Mouse (Mus musculus): ENCODE measurements around the gene Magi1.

DNA sequence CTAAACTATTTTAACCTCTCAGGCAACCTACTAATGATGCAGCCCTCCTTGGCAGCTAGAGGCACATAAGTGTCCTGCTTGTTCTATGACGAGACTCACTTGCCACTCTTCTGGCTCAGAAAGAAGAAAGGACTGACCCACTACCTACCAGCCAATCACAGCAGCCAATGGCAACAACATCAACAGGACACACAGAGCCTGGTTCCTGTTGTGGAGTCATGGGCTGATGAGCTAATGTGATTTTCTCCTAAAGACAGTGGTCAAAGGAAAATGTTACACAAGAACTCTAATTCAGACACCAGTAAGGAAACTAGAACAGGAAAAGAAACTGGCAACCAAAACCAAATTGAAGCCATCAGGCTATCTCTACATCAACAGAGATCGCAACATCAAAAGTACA, 124.5 kb downstream of the Magi1 start:
- TF ChIP-seq POLR2A (IDR thresholded peaks at IDR 0.05; ENCODE audit: borderline replicate concordance, low read depth, low read length) (no peak), CTCF (IDR thresholded peaks at IDR 0.05; ENCODE audit: low read depth, low read length) (no peak)

Data from bone marrow macrophage, adult 2 months (primary cell).